Mouse (Mus musculus) E14TG2a.4 (cell line): ENCODE measurements around the gene Tfpi.

Source experiments
- CTCF ChIP-seq: conservative IDR thresholded peaks from 2 replicates; pipeline ENCODE4 v1.5.1; 2014; ENCODE audit warnings: low read length
- POU5F1 ChIP-seq: IDR thresholded peaks from 2 replicates; pipeline ENCODE4 v1.6.1; 2014; ENCODE audit warnings: low read length, borderline replicate concordance

DNA sequence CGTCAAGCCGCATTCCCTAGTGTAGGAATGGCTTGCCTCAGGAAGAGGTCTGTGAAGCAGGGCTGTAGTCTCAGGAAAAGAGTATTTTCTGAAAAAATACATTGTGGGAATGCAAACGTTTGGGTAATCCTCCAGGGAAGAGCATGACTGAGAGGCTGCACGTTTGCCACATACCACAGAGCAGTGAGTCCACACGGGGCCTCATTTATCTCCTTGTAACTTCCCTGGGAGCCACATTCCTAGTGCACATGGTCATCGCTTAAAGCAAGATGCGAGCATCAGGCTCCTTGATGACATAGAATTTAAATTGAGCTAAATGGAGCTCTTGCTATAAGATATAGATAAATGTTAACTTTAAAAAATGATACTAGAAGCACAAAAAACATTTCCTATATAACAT lies 11.6 kb downstream of the Tfpi start:
- TF ChIP-seq CTCF (no peak), POU5F1 (no peak)
